Mouse (Mus musculus) NIH3T3 (cell line): Measurements from ENCODE around the gene Naa38.

Experiments used
- DNase-seq: peaks from one replicate; pipeline ENCODE4 v3.0.0-alpha.2; 2012; ENCODE audit warnings: low read depth

Gene Naa38

DNA sequence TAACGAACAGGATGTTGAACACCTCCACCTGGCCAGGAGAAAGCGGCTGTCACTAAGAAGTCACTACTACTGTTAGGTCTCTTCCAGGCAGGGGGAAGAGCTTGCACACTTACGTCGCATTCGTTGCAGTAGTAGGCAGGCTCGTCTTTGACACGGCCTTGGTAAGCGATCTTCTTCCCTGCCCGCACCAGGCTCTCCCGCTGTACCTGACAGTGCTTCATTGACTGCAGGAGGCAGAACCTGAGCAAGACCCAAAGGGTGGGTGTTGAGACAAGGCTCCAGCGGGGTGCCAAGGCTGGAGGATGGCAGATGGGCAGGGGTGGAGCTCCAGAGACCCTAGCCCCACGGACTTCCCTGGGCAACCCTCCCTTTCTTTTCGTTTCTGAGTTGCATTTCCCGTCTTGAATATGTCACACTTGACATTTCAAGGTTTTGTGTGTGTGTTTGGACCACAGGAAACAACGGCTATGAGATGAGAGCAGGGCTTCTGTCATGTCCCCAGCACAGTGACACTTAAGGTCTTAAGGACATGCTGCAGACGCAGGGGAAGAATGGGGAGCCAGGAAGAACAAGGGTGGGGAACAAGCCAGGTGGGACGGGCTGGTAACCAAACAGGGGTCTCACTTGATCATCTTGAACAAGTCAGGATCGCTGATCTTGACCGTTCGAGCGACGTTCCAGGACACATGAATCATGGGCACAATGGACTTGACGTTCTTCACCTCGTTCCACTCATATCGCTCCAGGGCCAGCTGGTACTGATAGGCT, 5.0 kb downstream of the Naa38 start:
- DNase-seq, result no peak

DNA sequence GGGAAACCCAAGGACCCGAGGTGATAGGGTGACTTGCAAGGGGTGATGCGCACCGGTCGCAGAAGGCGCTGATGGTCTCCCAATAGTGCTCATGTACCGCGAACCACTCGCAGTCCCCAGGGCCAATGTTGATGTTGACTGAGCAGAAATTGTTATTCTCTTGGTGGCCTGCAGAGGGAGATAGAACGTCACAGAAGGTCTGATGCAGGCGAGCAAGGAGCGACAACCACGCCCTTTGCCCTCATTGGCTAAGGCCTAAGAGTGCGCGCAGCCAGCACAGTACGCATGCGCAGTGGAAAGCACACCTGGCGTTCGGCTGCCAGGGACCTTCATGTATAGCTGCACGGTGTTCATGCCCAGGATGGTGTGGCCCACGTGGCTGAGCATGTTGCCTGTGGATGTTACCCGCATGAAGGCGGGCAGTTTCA, 5.9 kb downstream of the Naa38 start:
- DNase-seq, result peak; percentile 76

DNA sequence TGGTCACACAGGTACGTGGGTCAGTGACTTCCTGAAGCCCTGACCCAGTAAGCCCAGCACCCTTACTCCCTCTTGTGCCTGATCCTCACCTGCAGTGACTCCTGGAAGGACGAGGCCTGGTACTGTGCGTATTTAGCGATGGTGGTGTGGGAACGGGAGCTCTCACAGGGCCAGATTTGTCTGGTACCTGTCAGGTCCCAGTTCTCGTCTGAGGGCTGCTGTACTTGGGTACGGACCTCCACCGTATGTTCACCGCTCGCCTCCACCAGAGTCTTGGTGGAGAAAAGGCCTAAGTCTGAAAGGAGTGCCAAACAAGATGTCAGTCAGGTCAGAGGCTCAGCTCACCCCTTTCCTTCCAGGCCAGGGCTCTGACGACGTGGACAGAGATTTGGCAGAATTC, 6.7 kb downstream of the Naa38 start:
- DNase-seq, result no peak

DNA sequence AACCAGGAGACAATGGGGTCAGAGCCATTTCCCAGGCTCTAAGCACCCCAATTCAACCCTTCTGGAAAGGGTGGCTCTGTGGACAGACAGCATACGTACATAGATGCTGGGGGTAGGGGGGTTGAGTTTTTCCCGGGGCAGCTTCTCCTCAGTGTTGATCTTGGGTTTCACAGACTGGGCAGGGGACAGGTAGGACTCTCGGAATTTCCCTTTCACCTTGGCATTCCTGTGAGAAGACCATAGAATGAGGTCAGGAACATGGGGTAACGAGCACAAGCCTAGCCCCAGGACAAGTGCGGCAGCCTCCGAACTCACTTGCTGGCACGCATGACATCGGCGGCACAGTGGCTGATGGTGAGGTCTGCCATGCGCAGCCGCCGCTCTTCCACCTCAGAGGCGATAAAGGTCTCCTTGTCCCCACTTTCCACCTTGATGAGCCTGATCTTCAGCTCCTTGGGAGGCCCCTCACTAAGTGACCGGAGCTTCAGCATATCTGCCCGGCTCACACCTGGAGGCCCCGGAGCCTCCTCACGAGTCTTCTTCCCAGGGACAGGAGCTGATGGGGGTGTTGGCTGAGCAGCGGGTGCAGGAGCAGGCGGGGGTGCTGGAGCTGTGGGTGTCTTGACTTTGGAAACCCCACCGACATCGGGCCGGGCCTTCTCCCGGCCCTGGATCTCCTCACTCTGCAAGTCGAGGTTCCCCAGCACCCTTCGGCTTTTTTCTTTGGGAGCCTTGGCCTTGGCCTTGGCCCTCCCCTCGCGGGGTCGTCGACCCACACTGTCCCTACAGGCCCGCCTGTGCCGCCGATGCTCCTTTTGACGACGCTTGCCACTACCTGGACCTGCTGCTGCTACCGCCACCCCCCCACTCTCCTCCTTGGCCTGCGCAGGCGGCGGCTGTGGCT, 8.7 kb downstream of the Naa38 start:
- DNase-seq, result no peak

DNA sequence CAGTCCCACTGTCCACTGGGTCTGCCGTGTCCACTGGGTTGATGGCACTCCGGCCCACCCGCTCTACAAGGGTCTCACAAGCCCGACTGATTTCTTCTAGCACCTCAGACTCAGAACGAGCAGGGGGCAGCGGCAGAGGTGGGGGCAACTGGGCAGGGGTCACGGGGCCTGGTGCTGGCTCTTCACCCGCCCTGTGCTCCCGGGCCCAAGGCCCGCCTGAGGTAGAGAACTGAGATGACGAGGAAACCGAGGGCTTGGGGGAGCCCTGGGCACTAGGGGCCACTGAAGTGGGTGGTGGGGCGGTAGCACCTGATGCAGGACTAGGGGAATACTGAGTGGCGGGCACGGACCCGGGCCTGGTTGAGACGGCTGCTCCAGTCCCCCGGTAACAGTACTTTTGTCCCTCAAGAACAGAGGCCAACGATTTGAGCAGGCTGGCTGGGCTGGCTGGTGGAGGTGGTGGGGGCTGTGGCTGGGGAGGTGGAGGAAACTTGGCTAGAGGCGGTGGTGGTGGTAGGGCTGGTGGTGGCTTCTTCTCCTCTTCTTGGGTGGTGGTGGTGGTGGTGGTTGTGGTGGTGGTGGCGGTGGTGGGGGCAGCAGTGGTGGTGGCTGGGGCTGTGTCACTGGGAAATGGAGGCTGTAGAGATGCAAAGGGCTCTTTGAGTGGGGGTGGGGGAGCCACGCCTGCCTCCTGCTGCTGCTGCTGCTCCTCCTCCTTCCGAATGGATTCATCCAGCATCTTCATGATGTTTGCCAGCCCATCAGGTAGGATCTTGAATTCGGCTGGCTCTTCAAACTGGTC, 9.5 kb downstream of the Naa38 start:
- no peak for DNase-seq

DNA sequence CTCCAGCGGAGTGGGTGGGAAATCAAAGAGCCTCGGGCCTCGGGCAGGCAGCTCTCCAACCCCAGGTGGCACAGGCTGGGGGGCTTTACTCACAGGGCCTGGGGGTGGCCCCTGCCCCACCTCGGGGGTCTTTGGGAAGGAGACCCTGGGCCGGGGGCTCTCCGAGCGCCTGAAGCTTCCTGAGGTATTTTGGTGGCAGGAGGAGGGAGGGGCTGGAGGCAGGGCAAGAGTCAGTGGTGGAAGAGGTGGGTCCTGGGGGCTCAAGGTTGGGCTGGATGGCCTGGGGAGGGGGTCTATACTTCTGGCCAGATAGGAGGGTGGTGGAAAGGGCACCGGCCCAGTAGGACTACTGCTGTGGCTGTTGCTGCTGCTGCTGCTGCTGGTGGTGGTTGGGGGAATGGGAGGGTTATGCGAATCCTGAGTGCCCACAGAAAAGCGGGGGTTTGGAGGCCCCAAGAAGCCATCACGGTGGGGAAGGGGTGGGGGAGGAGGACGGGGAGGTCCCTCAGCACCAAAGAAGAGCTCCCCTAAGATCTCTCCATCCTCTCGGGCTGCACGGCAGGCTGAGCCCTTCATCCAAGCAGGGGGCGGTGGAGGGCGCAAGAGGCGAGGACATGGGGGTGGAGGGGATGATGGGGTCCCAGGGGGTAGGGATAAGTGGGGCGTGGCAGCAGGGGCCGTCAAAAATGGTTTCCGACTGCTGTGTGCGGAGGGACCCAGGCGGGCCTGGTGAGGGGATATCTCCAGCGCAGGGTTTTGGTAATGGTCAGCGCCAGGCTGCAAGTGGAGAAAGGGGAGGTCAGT, 10.3 kb downstream of the Naa38 start:
- DNase-seq, result no peak

DNA sequence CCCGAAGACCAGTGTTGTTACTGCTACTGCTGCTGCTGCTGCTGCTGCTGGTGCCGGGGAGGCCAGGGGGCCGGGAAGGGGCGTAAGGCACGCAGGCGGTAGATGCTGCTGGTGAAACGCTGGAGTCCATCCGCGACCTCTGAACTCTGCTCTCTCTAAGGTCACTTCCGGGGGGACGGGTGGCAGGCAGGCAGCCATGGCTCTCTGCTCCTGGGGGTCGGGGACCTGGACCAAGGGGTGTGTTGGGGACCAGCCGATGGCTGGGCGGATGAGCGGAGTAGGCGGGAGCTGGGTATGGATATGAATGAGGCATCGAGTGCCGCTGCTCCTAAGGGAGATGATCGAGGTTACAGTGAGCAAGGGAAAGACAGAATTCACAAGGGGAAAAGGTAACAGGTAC, 11.0 kb downstream of the Naa38 start:
- DNase-seq, result no peak

DNA sequence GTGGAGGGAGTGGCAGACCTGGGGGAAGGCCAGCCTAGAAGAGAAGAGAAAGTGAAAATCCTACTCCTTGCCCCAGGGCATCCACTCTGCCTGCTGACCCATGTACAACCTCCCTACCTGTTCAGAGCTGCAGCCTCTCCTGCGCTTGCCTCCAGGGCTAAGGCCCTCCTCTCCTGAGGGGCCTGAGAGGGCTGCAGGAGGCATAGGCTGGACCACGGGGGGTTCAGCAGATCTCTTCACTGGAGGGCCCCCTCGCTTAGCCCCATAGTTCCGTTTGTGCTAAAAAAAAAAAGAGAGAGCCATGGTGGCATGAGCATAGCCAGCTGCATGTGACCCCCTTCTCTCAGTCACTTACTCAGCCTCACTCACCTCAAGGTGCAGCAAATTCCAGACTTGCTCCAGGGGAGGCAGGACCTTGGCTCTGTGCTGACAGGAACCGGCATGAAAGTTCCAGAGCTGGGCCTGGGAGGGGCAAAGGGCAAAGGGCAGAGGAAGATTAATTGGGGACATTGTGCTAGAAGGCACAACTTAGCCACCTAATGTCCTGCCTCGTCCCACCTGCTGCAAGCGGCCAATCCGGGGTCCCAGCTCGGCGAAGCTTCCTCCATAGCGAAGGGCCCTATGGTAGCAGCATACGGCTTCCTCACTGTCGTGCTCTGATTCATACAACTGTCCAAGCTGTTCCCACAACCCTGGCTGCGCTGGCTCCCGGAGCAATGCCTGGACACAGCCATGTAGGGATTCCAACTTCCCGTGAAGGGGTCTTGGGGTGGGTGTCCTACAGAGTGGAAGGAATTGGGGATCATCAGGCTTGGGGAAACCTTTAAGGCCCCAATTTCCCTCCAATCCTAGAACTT, 11.8 kb downstream of the Naa38 start:
- DNase-seq, result no peak

DNA sequence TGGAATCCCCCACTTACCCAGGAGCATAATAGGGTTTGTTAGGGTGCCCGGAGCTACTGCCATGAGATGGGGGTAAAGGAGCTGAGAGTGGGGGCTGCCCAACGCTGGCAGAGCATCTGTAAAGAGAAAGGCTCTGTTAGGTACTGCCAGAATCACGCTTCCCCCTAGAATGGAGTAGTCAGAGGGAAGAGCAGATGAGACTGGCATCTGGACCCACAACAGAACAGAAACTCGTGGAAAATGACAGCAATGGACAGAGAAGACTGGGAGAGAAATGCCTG, 12.4 kb downstream of the Naa38 start:
- DNase-seq, result no peak

DNA sequence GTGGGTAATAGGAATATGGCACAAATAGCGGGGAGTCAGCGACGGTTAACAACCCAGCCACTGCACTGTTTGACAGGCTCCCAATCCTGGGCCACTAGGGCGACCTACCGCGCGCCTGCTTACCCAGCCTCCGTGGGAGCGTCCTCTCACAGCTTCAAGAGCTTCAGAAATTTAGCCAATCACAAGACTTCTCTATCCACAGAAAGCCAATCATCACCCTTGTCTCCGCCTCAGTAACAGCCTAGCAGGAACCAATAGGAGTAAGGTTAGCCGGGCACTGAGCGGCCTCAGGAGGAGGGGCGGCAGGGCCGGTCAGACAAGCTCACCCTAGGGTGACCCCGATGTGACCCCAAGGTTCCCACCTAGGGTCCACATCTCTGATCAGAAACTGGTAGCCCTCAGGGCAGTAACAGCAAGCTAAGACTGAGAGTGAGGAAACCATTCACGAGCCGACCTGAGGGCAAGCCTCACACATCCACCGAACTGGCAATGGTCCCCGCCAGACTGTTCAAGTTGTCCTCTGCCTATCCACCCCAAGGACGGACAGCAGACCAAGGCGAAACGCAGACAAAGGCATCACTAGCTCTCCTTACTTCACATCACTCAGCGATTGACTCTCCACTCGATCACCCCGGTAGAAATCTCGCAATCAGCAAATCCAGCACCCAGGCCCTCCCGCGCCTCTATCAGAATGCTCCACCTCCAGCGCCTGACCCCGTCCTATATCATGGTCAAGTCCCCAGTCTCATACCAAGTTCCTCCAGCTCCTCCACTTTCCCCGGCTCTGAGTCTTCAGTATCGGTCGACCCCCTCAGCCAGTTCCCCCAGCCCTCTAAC, 13.5 kb downstream of the Naa38 start:
- DNase-seq, result peak; percentile 89

DNA sequence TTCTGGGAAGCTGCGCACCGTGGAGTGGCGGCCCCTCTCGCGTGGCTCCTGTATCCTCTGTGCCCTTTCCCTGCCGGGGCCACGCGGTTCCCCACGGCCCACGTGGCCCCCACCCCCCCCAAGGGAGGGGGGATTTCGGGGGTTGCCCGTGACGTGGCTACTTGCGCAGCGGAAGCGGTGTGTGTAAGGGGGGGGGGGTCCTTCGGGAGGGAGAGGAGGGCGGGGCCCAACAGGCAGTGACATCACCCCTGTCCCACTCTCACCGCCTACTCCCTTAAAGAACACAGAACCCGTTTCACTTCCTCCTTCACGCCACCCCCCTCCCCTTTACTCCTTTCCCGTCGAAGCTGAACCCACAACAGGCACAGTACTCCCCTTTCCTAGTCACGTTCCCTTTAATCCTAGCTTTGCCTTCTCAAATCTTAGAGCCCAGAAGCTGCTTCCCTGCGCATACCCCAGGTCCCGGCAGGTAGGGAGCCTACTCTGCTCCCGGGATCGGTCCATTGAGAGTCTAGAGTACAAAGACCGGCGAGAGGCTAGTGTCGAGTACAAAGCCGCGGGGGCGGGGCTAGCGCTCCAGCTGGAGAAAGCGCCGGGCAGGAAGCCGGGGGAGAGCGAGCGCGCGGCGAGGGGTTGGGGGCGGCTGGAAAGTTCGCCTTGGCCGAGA, 14.2 kb downstream of the Naa38 start:
- DNase-seq, result peak; percentile 80

DNA sequence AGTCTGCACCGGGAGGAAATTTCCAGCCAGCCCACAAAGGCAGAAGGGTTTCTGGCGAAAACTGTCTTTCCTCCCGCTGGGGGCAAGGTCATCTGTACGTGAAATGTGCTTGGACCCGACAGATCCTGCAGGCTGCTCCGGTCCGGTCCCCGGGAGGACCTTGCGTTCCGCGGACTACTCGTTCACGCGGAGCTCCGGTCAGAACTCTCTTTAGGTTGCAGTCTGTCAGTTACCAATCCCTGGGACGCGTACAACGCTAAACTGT, 14.7 kb downstream of the Naa38 start:
- no peak for DNase-seq

DNA sequence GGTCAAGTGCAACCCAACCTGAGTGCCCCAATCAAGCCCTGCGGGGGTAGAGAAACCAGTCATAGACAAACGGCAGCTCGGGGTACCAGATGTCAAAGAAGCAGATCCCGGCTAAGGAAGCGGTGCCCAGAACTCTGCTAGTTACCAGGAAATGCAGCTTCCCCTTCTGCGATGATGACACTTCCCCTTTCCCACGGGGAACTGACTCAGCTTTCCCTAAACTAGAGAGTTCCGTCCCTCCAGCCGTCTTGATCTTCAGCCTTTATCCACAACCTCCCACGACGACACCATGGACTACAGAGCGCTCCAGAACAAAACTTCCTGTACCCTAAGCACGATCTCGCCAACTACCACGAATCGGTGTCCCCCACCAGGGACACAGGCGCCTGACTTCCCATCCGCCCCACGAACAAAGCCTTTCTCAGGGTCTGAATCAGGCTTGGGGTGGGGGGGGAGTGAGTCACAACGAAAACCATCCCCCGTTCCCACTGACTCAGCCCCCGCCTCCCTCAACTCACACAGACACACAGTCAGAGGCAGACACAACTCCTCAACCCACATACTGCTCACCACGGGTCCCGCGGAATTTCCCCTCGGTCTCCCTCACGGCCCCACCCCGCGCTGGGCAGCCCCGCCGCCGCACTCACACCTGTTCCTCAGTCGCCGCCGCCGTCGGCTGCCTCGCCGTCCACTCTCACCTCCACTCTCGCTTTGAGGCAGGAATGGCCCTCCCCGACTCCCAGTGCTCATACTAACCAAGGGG, 15.2 kb downstream of the Naa38 start:
- DNase-seq, result peak; percentile 84

DNA sequence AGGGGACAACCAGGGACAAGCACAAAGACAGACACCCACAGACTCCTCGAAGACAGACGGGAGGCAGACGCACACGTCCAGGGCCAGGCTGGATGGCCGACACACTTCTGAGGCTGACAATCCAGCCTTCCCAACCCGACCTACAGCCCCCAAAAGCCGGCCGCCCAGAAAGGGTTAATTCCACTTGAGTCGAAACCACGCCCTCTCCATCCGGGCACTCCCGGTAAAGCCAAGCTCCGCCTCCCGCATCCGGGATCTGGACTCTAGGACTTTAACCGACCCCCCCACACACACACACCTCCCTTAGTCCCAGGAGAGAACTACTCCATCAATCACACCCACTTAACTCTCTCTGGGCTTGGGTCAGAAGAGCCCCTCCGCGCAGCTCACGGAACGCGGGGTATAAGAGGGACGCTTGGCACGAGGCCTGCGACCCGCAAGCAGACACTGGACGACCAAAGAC, 15.8 kb downstream of the Naa38 start:
- DNase-seq, result peak; percentile 97

DNA sequence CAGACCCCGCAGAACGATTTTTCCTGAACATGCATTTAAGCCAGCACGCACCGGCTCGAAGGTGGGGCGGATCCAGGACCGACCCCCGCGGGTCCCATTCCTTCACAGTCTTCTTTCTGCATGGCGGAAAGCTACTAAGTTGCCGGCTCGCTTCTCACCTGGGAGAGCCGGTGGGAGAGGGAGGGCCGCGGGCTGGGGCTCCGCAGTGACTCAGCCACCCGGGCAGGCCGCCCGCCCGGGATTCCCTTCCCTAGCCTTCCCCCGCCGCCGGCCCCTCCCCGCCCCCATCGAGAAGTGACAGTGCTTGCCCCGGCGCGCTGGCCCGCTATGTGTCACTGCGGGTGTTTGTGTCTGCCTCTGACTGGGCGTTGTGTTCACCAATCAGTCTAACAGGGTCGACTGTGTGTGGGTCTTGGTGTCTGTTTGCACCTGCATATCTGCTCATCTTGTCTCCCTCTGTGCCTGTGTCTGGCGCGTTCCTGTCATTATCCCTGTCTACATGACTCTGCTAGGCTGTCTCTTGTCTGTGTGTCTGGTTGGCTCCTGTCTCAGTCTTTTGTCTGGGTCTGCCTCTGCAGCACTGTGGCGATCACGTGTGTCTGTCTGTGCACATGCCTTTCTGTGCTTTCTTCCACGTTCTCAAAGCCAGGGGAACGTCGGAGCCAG, 16.4 kb downstream of the Naa38 start:
- DNase-seq, result peak; percentile 92

DNA sequence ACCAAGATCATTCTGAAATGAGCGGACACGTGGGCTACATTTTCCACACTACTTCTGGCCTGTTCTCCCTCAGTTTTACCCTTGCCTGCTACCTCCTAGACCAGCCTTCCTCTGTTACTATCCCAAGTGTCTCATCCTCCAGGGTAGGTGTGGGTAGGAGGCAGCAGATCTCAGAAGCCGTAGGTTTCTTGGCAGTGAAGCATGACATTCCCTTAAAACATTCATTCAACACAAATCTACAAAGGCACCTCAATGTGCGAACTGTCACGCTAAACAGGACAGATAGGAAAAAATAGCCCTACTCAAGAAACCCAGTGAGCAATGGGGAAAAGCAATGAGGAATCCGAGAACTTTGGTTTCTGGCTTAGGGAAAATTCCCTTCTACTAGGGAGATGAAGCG, 17.3 kb downstream of the Naa38 start:
- no peak for DNase-seq

DNA sequence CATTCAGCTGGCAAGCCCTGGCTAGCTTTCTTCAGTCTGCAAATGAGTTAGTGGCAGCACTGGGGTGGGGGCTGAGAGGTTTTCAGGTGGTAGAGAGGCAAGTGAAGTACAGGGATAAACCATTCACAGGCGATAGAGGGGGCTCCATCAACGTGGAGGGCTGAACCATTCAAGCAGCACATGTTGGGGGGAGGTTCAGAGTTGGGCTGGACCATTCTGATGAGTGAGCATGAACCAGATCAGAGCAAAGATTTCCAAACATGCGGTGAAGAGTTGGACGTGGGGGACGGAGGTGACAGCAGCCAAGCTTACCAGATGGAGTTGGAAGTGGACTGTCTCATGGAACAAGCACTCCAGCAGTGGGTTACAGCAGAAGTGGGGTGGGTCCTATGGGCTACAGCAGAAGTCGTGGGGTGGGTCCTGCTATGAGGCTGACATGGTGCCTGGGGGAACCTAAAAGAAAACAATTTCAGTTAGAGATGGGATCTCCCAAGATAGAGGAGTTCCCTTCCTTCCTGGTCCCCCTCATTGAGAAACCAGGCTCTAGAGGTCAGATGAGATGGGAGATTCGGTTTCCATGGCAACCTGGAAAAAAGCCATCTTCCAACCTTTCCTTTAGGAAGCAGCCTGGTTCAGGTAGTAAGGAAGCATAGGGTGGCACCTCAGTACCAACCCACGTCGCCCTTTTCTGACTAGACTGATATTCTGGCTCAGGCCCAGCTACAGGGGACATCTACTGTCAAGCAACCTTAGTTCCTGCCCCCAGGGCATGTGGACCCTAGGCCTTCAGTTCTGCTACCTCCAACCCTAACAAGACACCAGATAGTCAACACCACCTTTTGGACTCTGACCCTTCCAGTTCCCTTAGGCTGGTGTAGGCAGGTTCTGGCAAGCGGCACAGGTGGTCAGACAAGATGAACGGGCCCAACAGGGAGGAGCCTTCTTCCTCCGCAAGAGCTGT, 18.2 kb downstream of the Naa38 start, which contains the start of gene Kdm6b:
TSS of gene Kdm6b (minus strand) at position 455 of the 961 bp plus-strand sequence.
- peak; percentile 54 for DNase-seq
